In the genomic region with DNA sequence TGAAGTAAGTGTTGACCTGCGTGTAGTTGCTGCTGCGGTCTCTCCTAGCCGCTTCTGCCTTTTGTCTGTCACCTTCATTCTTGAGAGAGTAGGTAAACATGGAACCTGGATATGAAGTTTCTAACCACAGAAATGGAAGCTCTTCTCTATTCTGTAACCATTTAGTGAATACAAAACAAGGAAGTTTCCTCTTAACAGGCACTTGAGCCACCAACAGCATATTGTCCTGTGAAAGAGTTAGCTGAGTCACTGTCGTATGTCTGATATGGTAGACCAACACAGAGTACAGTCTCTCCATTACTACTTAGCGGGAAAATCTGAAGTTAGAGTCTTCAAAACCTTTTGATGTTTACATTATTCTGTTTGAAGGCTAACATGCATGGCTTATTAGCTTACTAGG, we compare ENCODE assay signal across 21 mouse cellular contexts. TPM values are rescaled to one million over a fixed set of nuclear protein-coding genes. Genes with fewer than 3 reads are reported as not detected.
DNase-seq lines count a peak whose midpoint lies in the region; ATAC-seq lines count a peak whose summit lies in the region.
"Had no signal": no experiment of that assay in that cellular context is flagged by ENCODE, and none has a peak within 500 bp of the region (broad histone marks: within the 10 kb centered on the region; RNA-seq: fewer than 3 reads in every experiment).

No protein-coding gene starts in this region.

- ATAC-seq in granulocyte monocyte progenitor cell, adult 5-6 weeks (replicated peaks; ENCODE audit: poor library complexity, severe bottlenecking) = peak; percentile 37
- ATAC-seq in megakaryocyte progenitor cell, adult 5-6 weeks (replicated peaks; ENCODE audit: poor library complexity) = peak; percentile 72
- ATAC-seq: forebrain, embryonic 13.5 days; forebrain, embryonic 15.5 days; forebrain, postnatal 0 days had no signal

- DNase-seq in 416B (ENCODE audit: low read depth) = peak; percentile 53
- DNase-seq in MEL-GATA-1-ER (ENCODE audit: extremely low read depth, low read depth) = peak; percentile 69
- DNase-seq in spleen, postnatal 14 days (ENCODE audit: low spot score in 2 of 2) = no peak
- DNase-seq in layer of hippocampus, adult 9-11 months = no peak
- DNase-seq in right cerebral cortex, postnatal 10 days (ENCODE audit: low spot score in 2 of 2) = no peak
- DNase-seq: adrenal gland, adult 2 months; adrenal gland, postnatal 10 days; adrenal gland, postnatal 25 days; cerebellum, adult 11 months; cerebellum, adult 18-20 months; cerebellum, adult 8-10 months; cerebellum, adult 9-11 months; cerebellum, postnatal 14 days; cerebellum, postnatal 36 days; forebrain, postnatal 0 days had no signal

RNA-seq across cellular contexts. Expression of gene Esyt2, which starts 53.3 kb away (rescaled TPM):
- 29.1 and 32.8 TPM in 2 replicates for total RNA-seq in granulocyte monocyte progenitor cell, adult 5-6 weeks (2014; fragmentation: Nextera tagmentation)
- total RNA-seq in granulocyte monocyte progenitor cell, adult 5-6 weeks (2017) = 32.0 and 41.6 TPM in 2 replicates
- 37.6 and 41.7 TPM in 2 replicates for total RNA-seq in megakaryocyte progenitor cell, adult 5-6 weeks (2015)
- total RNA-seq in megakaryocyte progenitor cell, adult 5-6 weeks (2017) = 31.6 and 47.6 TPM in 2 replicates

RNA-seq across cellular contexts. Expression of gene Gm11027, which starts 59.1 kb away (rescaled TPM):
- total RNA-seq in granulocyte monocyte progenitor cell, adult 5-6 weeks (2014; fragmentation: Nextera tagmentation) = not detected in 2 replicates
- not detected in 2 replicates for total RNA-seq in granulocyte monocyte progenitor cell, adult 5-6 weeks (2017)
- total RNA-seq in megakaryocyte progenitor cell, adult 5-6 weeks (2015) = not detected in 2 replicates
- not detected in 2 replicates for total RNA-seq in megakaryocyte progenitor cell, adult 5-6 weeks (2017)
- total RNA-seq: adrenal gland, adult 2 months; adrenal gland, postnatal 10 days; adrenal gland, postnatal 25 days; adrenal gland, postnatal 4 days; ES-E14; forebrain, postnatal 0 days had no signal

Comparison
In these comparisons a context has a peak if more than half of its experiments do, and no peak if none do; other contexts are left out.
1. DNase-seq: peak in 416B (single experiment) and MEL-GATA-1-ER (single experiment); none in spleen, postnatal 14 days (0 of 2), layer of hippocampus, adult 9-11 months (single experiment) and right cerebral cortex, postnatal 10 days (0 of 2).